Mouse (Mus musculus): ENCODE results near the gene Fmr1nb. TPM values are rescaled to one million over a fixed set of nuclear protein-coding genes. Genes with fewer than 3 reads are reported as not detected.
"Not testable (repeated sequence)": the region's sequence is repeated elsewhere in the genome, so short reads cannot be mapped to it uniquely, and the experiment has no call there.

Gene Fmr1nb
- not detected in 2 replicates for polyA plus RNA-seq (2015; fragmentation: Nextera tagmentation; extraction: Ambion mirVana)

GRCm38 (mm10) chrX:68761606-68762005 is at the start of gene Fmr1nb:
Fmr1nb (plus strand) TSS chrX:68761839.
- Histone ChIP-seq H3K9ac (no peak within 1 kb of the TSS), H3K36me3 (ENCODE audit: poor library complexity, severe bottlenecking) (no peaks in the 10 kb centered on the region), H3K4me1 (no peaks in the 10 kb centered on the region), H3K27me3 (no peaks in the 10 kb centered on the region), H3K9me3 (replicated peaks) (no peaks in the 10 kb centered on the region), H3K27ac (no peak within 1 kb of the TSS), H3K4me2 (no peak within 1 kb of the TSS), H3K4me3 (no peak within 1 kb of the TSS)
- no peak for ATAC-seq
- 84% methylated on average over 15 of the region's 15 CpGs for WGBS

- no peak for ATAC-seq
- no peak overlapping the region for H3K4me2 ChIP-seq
- no peaks in the 10 kb centered on the region for H3K4me1 ChIP-seq
- WGBS: 82% methylated on average over 1 of the region's 1 CpGs
- no peak overlapping the region for H3K9ac ChIP-seq
- no peak overlapping the region for H3K4me3 ChIP-seq
- no peaks in the 10 kb centered on the region for H3K9me3 ChIP-seq (replicated peaks)
- no peaks in the 10 kb centered on the region for H3K27me3 ChIP-seq
- no peak overlapping the region for H3K27ac ChIP-seq
- H3K36me3 ChIP-seq (ENCODE audit: poor library complexity, severe bottlenecking): no peaks in the 10 kb centered on the region
These were observed 24.7 kb upstream of the Fmr1nb start for GRCm38 (mm10) chrX:68736902-68737301.

- no peaks in the 10 kb centered on the region for H3K4me1 ChIP-seq
- H3K36me3 ChIP-seq (ENCODE audit: poor library complexity, severe bottlenecking): no peaks in the 10 kb centered on the region
- ATAC-seq: no peak
- H3K4me3 ChIP-seq: no peak overlapping the region
- H3K4me2 ChIP-seq: no peak overlapping the region
- H3K9ac ChIP-seq: no peak overlapping the region
- H3K27me3 ChIP-seq: no peaks in the 10 kb centered on the region
- no peaks in the 10 kb centered on the region for H3K9me3 ChIP-seq (replicated peaks)
- H3K27ac ChIP-seq: no peak overlapping the region
- WGBS: 42% methylated on average over 2 of the region's 2 CpGs
These were observed 21.6 kb upstream of the Fmr1nb start for GRCm38 (mm10) chrX:68740088-68740487.

GRCm38 (mm10) chrX:68820449-68820848 is 58.8 kb downstream of the Fmr1nb start:
- WGBS: 48% methylated on average over 2 of the region's 2 CpGs
- not testable (repeated sequence) for ATAC-seq, H3K4me3 ChIP-seq

GRCm38 (mm10) chrX:68821059-68821458 is 59.4 kb downstream of the Fmr1nb start, which contains the start of gene Gm14698:
Gm14698 (plus strand) TSS chrX:68821093.
- ATAC-seq: peak; percentile 86
- peak within 1 kb of the TSS; percentile 29 for H3K4me3 ChIP-seq
- H3K9ac ChIP-seq: peak within 1 kb of the TSS; percentile 43
- H3K9me3 ChIP-seq (replicated peaks); H3K27me3 ChIP-seq; H3K4me1 ChIP-seq; H3K36me3 ChIP-seq (ENCODE audit: poor library complexity, severe bottlenecking); H3K27ac ChIP-seq: not testable (repeated sequence)
- H3K4me2 ChIP-seq: peak within 1 kb of the TSS; percentile 52
- 14% methylated on average over 25 of the region's 36 CpGs for whole genome bisulfite sequencing

More at GRCm38 (mm10) chrX:68820449-68820848, 58.8 kb downstream of the Fmr1nb start:
- peak overlapping the region; percentile 52 for H3K4me2 ChIP-seq
- H3K9me3 ChIP-seq (replicated peaks); H3K9ac ChIP-seq; H3K4me1 ChIP-seq; H3K36me3 ChIP-seq (ENCODE audit: poor library complexity, severe bottlenecking); H3K27me3 ChIP-seq; H3K27ac ChIP-seq: not testable (repeated sequence)

GRCm38 (mm10) chrX:68839548-68840444 is 78.2 kb downstream of the Fmr1nb start:
- ATAC-seq: peak; percentile 65
- H3K4me2 ChIP-seq: no peak overlapping the region
- H3K27me3 ChIP-seq: no peaks in the 10 kb centered on the region
- H3K4me1 ChIP-seq: no peaks in the 10 kb centered on the region
- H3K9ac ChIP-seq: no peak overlapping the region
- WGBS: 20% methylated on average over 5 of the region's 5 CpGs
- no peak overlapping the region for H3K27ac ChIP-seq
- H3K9me3 ChIP-seq (replicated peaks): no peaks in the 10 kb centered on the region
- no peaks in the 10 kb centered on the region for H3K36me3 ChIP-seq (ENCODE audit: poor library complexity, severe bottlenecking)
- H3K4me3 ChIP-seq: no peak overlapping the region

Other genes with a start within 250 kb of the Fmr1nb start
- 60.4 and 63.2 TPM in 2 replicates for gene Fmr1, start 83.3 kb upstream of the Fmr1nb start, polyA plus RNA-seq (2015; fragmentation: Nextera tagmentation; extraction: Ambion mirVana)
- 2.5 and 3.7 TPM in 2 replicates for gene Gm14698, start 59.3 kb downstream of the Fmr1nb start, polyA plus RNA-seq (2015; fragmentation: Nextera tagmentation; extraction: Ambion mirVana)
- gene Gm6812, start 131.2 kb downstream of the Fmr1nb start, polyA plus RNA-seq (2015; fragmentation: Nextera tagmentation; extraction: Ambion mirVana): not detected in 2 replicates